Mouse (Mus musculus) left cerebral cortex, adult 2 months (tissue): ENCODE measurements around the gene Ccdc148. TPM values are rescaled to one million over a fixed set of nuclear protein-coding genes. Genes with fewer than 3 reads are reported as not detected.

Experiments
- DNase-seq, 2 experiments: peaks; one replicate each; pipeline ENCODE4 v3.0.0; 2021 to 2022; ENCODE audit warnings: low spot score in 2 of 2, mixed read lengths in 1 of 2; ENCODE audit errors: extremely low spot score in 1 of 2
- H3K27ac ChIP-seq: fragments of 200-600 bp; 2 replicates; pipeline ENCODE4 v1.8.1; 2022
- H3K4me3 ChIP-seq: fragments of 200-600 bp; 2 replicates; pipeline ENCODE4 v1.8.1; 2022
- CTCF ChIP-seq: fragments of 200-600 bp; IDR thresholded peaks from 2 replicates; pipeline ENCODE4 v1.8.1; 2022; ENCODE audit warnings: antibody characterized with exemption, mild to moderate bottlenecking, moderate library complexity
- intact Hi-C: fragments of 180-260 bp; cut with DNase I; formaldehyde crosslinking; loops from one replicate; pipeline ENCODE4 v1.15.1; 2025
- total RNA-seq, 2 experiments: library from RNA; stranded (reverse); gene quantifications; 2 replicates each; pipeline ENCODE4 v1.2.3; 2021

Gene Ccdc148
- total RNA-seq, 2 experiments from 2014 or later, result 12.6 to 14.2 TPM

- H3K27ac ChIP-seq, result no peak overlapping the region
- intact Hi-C loops, result no loop called here
- H3K4me3 ChIP-seq, result no peak overlapping the region
- DNase-seq, result no peak
- TF ChIP-seq CTCF, result no peak
These were observed 31.0 kb upstream of the Ccdc148 start for GRCm38 (mm10) chr2:59191466-59191865.

- no peak for DNase-seq
- intact Hi-C loops, result no loop called here
- TF ChIP-seq CTCF, result no peak
- no peak overlapping the region for H3K27ac ChIP-seq
- H3K4me3 ChIP-seq, result no peak overlapping the region
These were observed 29.7 kb upstream of the Ccdc148 start for GRCm38 (mm10) chr2:59190186-59190585.

GRCm38 (mm10) chr2:59189661-59190185 is 29.2 kb upstream of the Ccdc148 start:
- no peak overlapping the region for H3K4me3 ChIP-seq
- no peak for TF ChIP-seq CTCF
- intact Hi-C loops, result no loop called here
- no peak for DNase-seq
- no peak overlapping the region for H3K27ac ChIP-seq

DNA sequence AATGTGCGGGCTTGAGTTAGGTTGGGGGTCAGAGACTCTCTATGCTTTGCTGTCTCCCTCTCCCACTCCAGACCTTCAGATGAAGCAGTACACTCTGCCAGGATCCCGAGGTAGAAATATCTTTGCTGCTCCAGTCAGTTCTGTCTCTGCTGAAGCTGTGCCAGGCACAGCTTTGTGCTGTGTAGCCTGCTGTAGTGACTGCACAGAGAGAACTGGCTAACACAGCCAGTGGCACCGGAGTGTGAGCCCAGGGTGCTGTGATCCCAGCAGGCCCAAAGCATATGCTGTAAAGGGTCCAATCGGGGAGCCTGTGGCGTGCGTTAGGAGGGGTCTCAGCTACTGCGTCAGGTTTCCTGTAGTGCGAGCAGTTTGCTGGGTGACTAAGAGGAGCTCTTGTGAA is 27.8 kb upstream of the Ccdc148 start:
- Histone ChIP-seq H3K27ac (no peak overlapping the region), H3K4me3 (no peak overlapping the region)
- no peak for DNase-seq
- intact Hi-C loops, result no loop called here
- TF ChIP-seq CTCF, result no peak

GRCm38 (mm10) chr2:59186966-59187365 is 26.5 kb upstream of the Ccdc148 start:
- intact Hi-C loops, result no loop called here
- no peak for DNase-seq
- no peak for TF ChIP-seq CTCF
- Histone ChIP-seq H3K4me3 (no peak overlapping the region), H3K27ac (no peak overlapping the region)

- H3K4me3 ChIP-seq, result no peak overlapping the region
- intact Hi-C loops, result no loop called here
- H3K27ac ChIP-seq, result no peak overlapping the region
- no peak for TF ChIP-seq CTCF
- no peak for DNase-seq
These were observed 25.6 kb upstream of the Ccdc148 start for GRCm38 (mm10) chr2:59186122-59186521.

DNA sequence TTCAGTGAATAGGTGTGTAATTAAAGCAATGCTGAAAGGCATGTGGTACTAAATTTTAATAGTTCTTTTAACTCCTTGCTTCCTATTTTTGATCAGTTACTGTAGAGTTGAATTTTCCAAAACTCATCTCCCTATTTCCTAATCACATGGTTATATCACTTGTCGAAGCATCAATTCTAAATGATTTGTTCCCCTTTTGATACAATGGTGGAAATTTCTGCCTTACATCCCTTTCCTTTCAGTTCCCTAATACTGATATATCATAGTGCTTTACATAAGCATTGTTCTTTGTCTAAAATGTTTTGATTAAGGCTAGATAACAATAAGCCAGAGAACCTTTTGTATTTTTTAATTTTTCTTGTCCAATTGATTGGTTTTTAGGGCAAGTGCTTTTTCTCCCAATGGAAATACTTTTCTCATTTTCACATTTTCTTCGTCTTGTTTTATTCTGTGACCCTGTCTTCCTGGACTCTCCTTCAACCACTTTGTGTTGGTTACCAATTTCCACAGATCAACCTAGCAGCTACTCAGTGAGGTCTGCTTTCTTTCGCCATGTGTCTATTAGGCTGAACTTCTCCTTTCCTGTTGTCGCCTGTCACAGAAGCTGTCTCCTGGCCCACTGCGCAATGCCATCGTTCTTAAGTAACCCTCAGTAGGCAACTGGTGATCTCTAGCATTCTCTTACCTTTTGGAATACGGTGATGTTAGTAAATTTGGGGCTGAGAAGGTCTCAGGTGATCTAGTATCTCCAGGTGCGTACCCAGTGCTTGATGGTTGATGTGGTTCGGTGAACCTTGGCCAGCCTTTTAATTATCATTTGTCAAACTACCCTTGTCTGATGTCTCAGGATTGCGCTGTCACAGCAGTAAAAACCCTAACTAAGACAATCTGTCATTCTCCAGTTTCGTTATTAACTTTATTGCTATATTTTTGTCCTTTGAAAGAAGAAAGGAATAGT is 23.9 kb upstream of the Ccdc148 start:
- Histone ChIP-seq H3K4me3 (no peak overlapping the region), H3K27ac (no peak overlapping the region)
- intact Hi-C loops, result no loop called here
- DNase-seq, result no peak
- no peak for TF ChIP-seq CTCF

GRCm38 (mm10) chr2:59183541-59183940 is 23.1 kb upstream of the Ccdc148 start:
- no peak for DNase-seq
- no peak for TF ChIP-seq CTCF
- no peak overlapping the region for H3K27ac ChIP-seq
- intact Hi-C loops, result no loop called here
- no peak overlapping the region for H3K4me3 ChIP-seq

DNA sequence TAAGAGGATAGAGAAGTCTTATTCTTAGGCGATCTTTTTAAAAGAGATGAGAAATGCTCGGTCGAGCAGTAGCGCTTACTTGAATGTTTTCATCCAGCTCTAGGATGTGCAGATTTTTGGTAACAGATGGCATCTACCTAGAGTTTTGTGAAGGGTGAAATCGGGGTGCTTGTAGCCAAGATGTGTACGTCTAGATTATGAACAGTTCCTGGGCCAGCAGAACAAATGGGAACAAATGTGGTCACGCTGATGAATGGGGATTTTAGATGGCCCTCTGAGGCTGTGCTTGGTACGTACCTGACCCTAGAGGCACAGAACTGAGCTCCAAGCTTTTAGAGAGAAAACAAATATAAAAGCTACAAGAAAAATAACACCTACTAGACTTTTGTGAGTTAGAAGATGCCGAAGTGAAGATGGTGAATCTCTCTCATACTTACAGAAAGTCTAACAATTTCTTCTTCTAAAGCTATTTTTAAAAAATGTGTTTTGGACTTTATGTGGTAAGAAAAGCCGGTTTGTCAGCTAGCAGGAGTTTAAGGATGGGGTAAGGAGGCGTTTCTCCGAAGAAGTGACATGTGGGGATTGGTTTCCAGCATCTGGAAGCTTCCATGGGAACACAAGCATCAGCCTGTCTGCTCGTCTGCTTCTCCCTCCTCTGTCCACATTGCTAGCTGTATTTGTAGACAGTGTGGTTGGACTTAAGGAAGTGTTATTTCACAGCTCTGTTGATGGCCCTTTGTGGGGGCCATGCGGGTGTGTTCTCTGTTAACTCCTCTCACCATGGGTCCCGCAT is 21.0 kb upstream of the Ccdc148 start:
- no peak for DNase-seq
- Histone ChIP-seq H3K27ac (peak overlapping the region; percentile 41; the same call in 1 of the 2 replicates), H3K4me3 (no peak overlapping the region)
- TF ChIP-seq CTCF, result no peak
- intact Hi-C loops, result no loop called here

DNA sequence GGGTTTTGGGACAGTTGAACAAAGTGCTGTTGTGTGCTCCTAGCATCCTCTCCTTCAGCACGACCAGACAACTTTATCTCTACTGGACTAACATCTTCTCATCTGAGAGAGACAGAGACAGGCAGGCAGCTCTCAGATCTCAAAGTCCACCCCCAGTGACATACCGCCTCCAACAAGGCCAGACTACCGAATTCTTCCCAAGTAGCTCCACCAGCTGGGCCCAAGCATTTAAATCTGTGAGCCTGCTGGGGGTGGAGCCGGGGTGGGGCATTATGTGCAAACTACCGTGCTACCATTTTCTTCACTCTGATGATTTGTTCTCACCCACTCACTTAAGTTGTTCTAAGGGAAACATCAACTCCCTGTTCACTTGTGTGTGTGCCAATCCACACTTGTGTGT is 19.0 kb upstream of the Ccdc148 start:
- Histone ChIP-seq H3K27ac (no peak overlapping the region), H3K4me3 (no peak overlapping the region)
- DNase-seq, result no peak
- intact Hi-C loops, result no loop called here
- no peak for TF ChIP-seq CTCF

DNA sequence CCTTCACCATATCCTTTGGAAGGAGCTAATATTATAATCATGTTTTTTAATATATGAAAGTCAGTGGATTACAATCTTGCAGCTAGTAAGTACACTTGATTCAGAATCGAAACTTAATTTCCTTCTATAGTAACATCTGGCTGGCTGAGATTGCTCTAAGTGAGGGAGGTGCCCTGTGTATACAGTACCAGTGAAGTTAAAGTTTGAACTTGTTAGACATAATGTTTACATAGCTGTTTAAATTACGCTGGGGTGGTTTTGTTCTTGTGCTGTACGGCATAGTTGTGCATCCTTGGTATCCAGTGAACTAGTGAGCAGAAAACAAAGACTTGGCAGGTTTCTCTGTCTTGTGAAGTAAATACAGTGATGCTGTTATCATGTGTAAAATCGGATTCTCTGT is 18.5 kb upstream of the Ccdc148 start:
- no peak overlapping the region for H3K27ac ChIP-seq
- TF ChIP-seq CTCF, result no peak
- DNase-seq, result no peak
- intact Hi-C loops, result no loop called here
- no peak overlapping the region for H3K4me3 ChIP-seq

GRCm38 (mm10) chr2:59178191-59178590 is 17.7 kb upstream of the Ccdc148 start:
- intact Hi-C loops, result no loop called here
- DNase-seq, result peak; percentile 22 to 33

More at GRCm38 (mm10) chr2:59178191-59178590, 17.7 kb upstream of the Ccdc148 start:
- Histone ChIP-seq H3K27ac (peak overlapping the region; percentile 32; the same call in 1 of the 2 replicates), H3K4me3 (no peak overlapping the region)
- no peak for TF ChIP-seq CTCF
